Mouse (Mus musculus) limb, embryonic 11.5 days (tissue): ENCODE results near the gene Olfr444. TPM values are rescaled to one million over a fixed set of nuclear protein-coding genes. Genes with fewer than 3 reads are reported as not detected.

Experiments used
- ATAC-seq: fragments of 200-750 bp; cut with Nextera tagmentation; 2 replicates; pipeline ENCODE4 v1.8.0; 2017; ENCODE audit warnings: low read depth; ENCODE audit not compliant: insufficient number of reproducible peaks, low FRiP score, low TSS enrichment
- DNase-seq: peaks from one replicate; pipeline ENCODE4 v3.0.0-alpha.2; 2015; ENCODE audit warnings: low spot score
- H3K27ac ChIP-seq: fragments of 300-500 bp; sonication (generic); replicated peaks from 2 replicates; pipeline ENCODE4 v1.5.1; 2014; ENCODE audit warnings: low read depth, mild to moderate bottlenecking, low read length
- H3K27me3 ChIP-seq: fragments of 300-500 bp; sonication (generic); 2 replicates; pipeline ENCODE4 v1.6.1; 2014; ENCODE audit warnings: mild to moderate bottlenecking, low read length, mixed read lengths; ENCODE audit not compliant: control insufficient read depth, insufficient read depth
- H3K36me3 ChIP-seq: fragments of 300-500 bp; sonication (generic); 2 replicates; pipeline ENCODE4 v1.6.1; 2014; ENCODE audit warnings: mild to moderate bottlenecking, low read length, moderate library complexity, mixed read lengths; ENCODE audit not compliant: control insufficient read depth, insufficient read depth
- H3K4me1 ChIP-seq: fragments of 300-500 bp; sonication (generic); 2 replicates; pipeline ENCODE4 v1.6.1; 2014; ENCODE audit warnings: low read length, mixed read lengths; ENCODE audit not compliant: control insufficient read depth, insufficient read depth
- H3K4me2 ChIP-seq: fragments of 300-500 bp; sonication (generic); 2 replicates; pipeline ENCODE4 v1.6.1; 2014; ENCODE audit warnings: low read depth, mild to moderate bottlenecking, moderate library complexity; ENCODE audit not compliant: severe bottlenecking
- H3K4me3 ChIP-seq: fragments of 300-500 bp; sonication (generic); 2 replicates; pipeline ENCODE4 v1.5.1; 2014; ENCODE audit warnings: low read depth, low read length
- H3K9ac ChIP-seq: fragments of 300-500 bp; sonication (generic); 2 replicates; pipeline ENCODE4 v1.6.1; 2014; ENCODE audit warnings: mild to moderate bottlenecking, low read length
- H3K9me3 ChIP-seq: fragments of 300-500 bp; sonication (generic); 2 replicates; pipeline ENCODE4 v1.6.1; 2016; ENCODE audit warnings: low read length; ENCODE audit not compliant: control insufficient read depth
- WGBS: fragments of 180-500 bp; shearing (Covaris S2); extraction: QIAGEN DNeasy Blood & Tissue Kit; methylation state at CpG from one replicate; pipeline ENCODE4 v1.1.7; 2014; 5-methylcytosine and 5-hydroxymethylcytosine counted together
- polyA plus RNA-seq: library from polyadenylated mRNA; unstranded; fragments of >200 nt; fragmentation: Nextera tagmentation; extraction: Ambion mirVana; gene quantifications from 2 replicates; pipeline ENCODE4 v1.2.1, GENCODE M21; 2014

Gene Olfr444
- not detected in 2 replicates for polyA plus RNA-seq

DNA sequence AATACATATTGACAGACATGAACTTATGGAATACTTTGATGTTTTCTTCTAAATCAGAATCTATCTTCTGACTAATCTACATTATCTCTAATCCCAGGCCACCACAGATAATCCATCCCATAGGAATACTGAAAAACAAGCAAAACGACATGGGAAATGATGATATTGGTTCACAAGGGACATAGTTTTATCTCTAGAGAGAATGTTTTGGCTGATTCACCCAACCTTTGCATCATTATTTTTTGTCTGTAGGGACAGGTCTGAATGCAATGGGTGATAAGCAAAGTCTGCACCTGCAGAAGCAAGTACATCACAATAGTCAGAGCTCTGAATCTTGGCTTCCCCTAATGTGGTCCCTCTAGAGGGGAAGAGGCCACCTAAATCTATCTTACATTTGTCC is at the start of gene Olfr444:
Gene Olfr444, plus strand, starts transcription at position 301 of the 400 bp plus-strand sequence.
- H3K4me2 ChIP-seq, result no peak within 1 kb of the TSS
- WGBS, result 77% methylated on average over 1 of the region's 1 CpGs
- no peak within 1 kb of the TSS for H3K27ac ChIP-seq
- no peak within 1 kb of the TSS for H3K9ac ChIP-seq
- no peak within 1 kb of the TSS for H3K4me3 ChIP-seq
- H3K4me1 ChIP-seq, result no peaks in the 10 kb centered on the region
- DNase-seq (no peak), ATAC-seq (no peak)
- H3K27me3 ChIP-seq, result no peaks in the 10 kb centered on the region
- no peaks in the 10 kb centered on the region for H3K36me3 ChIP-seq
- H3K9me3 ChIP-seq, result no peaks in the 10 kb centered on the region

DNA sequence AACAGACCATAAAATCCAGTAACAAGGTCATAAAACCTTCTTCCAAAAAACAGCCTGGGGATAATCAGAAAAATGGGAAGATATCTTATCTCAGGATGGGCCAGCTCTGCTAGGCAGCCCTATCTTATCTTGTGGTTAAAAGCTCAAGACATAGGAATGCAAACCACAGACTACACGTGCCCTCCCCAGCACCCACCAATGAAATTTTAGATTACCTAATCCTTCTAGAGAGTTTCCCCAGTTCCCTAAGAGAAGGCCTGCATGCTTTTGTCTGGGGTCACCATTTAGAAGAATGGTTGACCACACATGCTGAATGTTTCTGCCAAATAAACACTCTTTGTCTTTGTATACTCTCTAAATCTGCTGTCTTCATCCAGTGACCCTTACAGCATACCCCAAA is 48.5 kb upstream of the Olfr444 start:
- ATAC-seq (no peak), DNase-seq (no peak)
- Histone ChIP-seq H3K9ac (no peak overlapping the region), H3K4me3 (no peak overlapping the region), H3K27me3 (no peaks in the 10 kb centered on the region), H3K27ac (no peak overlapping the region), H3K36me3 (no peaks in the 10 kb centered on the region), H3K4me2 (no peak overlapping the region), H3K4me1 (no peaks in the 10 kb centered on the region), H3K9me3 (no peaks in the 10 kb centered on the region)
- WGBS, result 45% methylated on average over 1 of the region's 1 CpGs

DNA sequence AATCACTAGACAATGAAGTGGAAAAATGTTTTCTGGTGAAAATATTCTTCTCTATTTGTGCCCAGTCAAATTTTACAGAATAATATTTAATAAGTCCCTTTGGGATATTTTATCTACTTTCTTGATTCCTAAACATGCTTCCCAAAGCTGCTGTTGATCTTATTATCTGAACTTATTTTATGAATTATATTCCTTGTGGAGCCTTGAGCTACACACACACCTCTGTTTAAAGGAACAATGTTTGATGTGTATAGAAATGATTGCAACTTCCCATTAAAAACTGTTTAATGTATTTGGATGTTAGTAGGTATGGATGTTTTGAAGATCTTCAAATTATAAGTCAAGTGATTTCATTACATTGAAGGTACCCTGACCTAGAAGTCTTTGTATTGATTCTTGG is 40.3 kb upstream of the Olfr444 start, which contains the start of gene Olfr447:
Gene Olfr447, plus strand, starts transcription at position 301 of the 400 bp plus-strand sequence.
- Histone ChIP-seq H3K4me2 (no peak within 1 kb of the TSS), H3K36me3 (no peaks in the 10 kb centered on the region), H3K27me3 (no peaks in the 10 kb centered on the region), H3K9me3 (no peaks in the 10 kb centered on the region), H3K27ac (no peak within 1 kb of the TSS), H3K9ac (no peak within 1 kb of the TSS), H3K4me3 (no peak within 1 kb of the TSS), H3K4me1 (no peaks in the 10 kb centered on the region)
- DNase-seq, result no peak
- ATAC-seq, result no peak

DNA sequence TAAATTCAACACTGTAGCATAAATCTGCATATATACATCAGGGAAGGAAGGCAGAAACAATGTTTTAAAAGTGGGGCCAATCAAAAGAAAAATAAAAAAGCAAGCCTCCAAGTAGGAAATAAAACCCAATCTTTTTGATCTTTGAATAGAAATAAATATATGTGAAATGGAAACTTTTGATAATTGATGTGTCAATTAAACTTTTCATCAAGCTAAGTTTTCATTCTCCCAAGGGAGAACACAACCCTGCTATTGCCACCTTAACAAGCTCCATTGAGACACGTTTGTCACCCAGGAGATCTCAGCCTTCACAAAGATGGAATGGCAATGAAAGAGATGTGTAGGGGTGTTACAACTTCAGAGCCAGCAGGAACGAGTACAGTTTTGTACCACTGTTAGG is 27.8 kb upstream of the Olfr444 start, which contains the start of gene Olfr446:
Gene Olfr446, plus strand, starts transcription at position 301 of the 400 bp plus-strand sequence.
- Histone ChIP-seq H3K36me3 (no peaks in the 10 kb centered on the region), H3K4me2 (no peak within 1 kb of the TSS), H3K4me1 (no peaks in the 10 kb centered on the region), H3K4me3 (no peak within 1 kb of the TSS), H3K9me3 (no peaks in the 10 kb centered on the region), H3K27ac (no peak within 1 kb of the TSS), H3K9ac (no peak within 1 kb of the TSS), H3K27me3 (no peaks in the 10 kb centered on the region)
- no peak for ATAC-seq
- WGBS, result 70% methylated on average over 2 of the region's 2 CpGs
- no peak for DNase-seq

DNA sequence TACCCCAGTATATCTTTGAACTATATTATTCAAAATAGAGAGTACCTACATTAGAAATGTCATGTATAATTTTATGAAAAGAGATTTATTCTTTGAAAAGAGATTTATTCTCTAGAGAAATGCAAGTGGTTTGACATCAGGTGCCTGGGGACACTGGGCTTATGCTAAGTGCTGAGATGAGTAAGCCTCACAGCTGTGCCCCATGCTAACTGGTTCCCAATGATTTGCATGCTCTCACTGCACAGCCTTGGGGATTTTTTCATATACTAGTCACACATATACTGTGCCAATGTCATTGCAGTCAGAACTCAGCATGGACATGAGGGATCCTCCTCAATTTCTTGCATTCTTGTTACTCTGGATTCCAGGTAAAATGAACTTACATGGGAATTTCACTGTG is 31.5 kb downstream of the Olfr444 start:
- Histone ChIP-seq H3K9ac (no peak overlapping the region), H3K4me1 (no peaks in the 10 kb centered on the region), H3K4me2 (no peak overlapping the region), H3K36me3 (no peaks in the 10 kb centered on the region), H3K9me3 (no peaks in the 10 kb centered on the region), H3K27ac (no peak overlapping the region), H3K4me3 (no peak overlapping the region), H3K27me3 (no peaks in the 10 kb centered on the region)
- DNase-seq (no peak), ATAC-seq (no peak)

Other genes starting within 250 kb of the Olfr444 start
- gene Tcaf1, start 239.0 kb upstream of the Olfr444 start, polyA plus RNA-seq, result 87.0 and 89.6 TPM in 2 replicates
- not detected in 2 replicates for gene Olfr453, start 209.7 kb upstream of the Olfr444 start, polyA plus RNA-seq
- gene Olfr38, start 192.7 kb upstream of the Olfr444 start, polyA plus RNA-seq, result not detected in 2 replicates
- not detected in 2 replicates for gene Olfr452, start 164.0 kb upstream of the Olfr444 start, polyA plus RNA-seq
- gene Olfr450, start 137.1 kb upstream of the Olfr444 start, polyA plus RNA-seq, result not detected in 2 replicates
- gene Olfr449, start 114.7 kb upstream of the Olfr444 start, polyA plus RNA-seq, result not detected in 2 replicates
- gene Olfr448, start 58.6 kb upstream of the Olfr444 start, polyA plus RNA-seq, result not detected in 2 replicates
- gene Olfr447, start 40.2 kb upstream of the Olfr444 start, polyA plus RNA-seq, result not detected in 2 replicates
- gene Olfr446, start 27.7 kb upstream of the Olfr444 start, polyA plus RNA-seq, result not detected in 2 replicates
- gene Olfr441, start 157.3 kb downstream of the Olfr444 start, polyA plus RNA-seq, result not detected in 2 replicates
- not detected in 2 replicates for gene Olfr237-ps1, start 197.5 kb downstream of the Olfr444 start, polyA plus RNA-seq
- not detected in 2 replicates for gene Olfr437, start 214.2 kb downstream of the Olfr444 start, polyA plus RNA-seq
- gene Olfr13, start 223.1 kb downstream of the Olfr444 start, polyA plus RNA-seq, result not detected in 2 replicates
- gene Olfr435, start 248.1 kb downstream of the Olfr444 start, polyA plus RNA-seq, result not detected in 2 replicates